Mouse (Mus musculus): ENCODE data around the gene AY358078. TPM values are rescaled to one million over a fixed set of nuclear protein-coding genes. Genes with fewer than 3 reads are reported as not detected.
"Not testable (repeated sequence)": the region's sequence is repeated elsewhere in the genome, so short reads cannot be mapped to it uniquely, and the experiment has no call there.

The AY358078 gene
- polyA plus RNA-seq, 1 experiment = not detected

GRCm38 (mm10) chr14:51826625-51827024 is 26.8 kb downstream of the AY358078 start:
- Histone ChIP-seq H3K4me1 (no peaks in the 10 kb centered on the region; the same call in 1 of the 2 replicates), H3K9me3 (no peaks in the 10 kb centered on the region), H3K36me3 (replicated peaks; ENCODE audit: low read length) (no peaks in the 10 kb centered on the region), H3K4me3 (replicated peaks) (no peak overlapping the region), H3K27me3 (replicated peaks) (peaks cover 4% of the 10 kb centered on the region)
- TF ChIP-seq FLI1 (IDR thresholded peaks at IDR 0.05; ENCODE audit: low read length) = no peak
- no peak for TF ChIP-seq GATA1 (IDR thresholded peaks at IDR 0.05; ENCODE audit: borderline replicate concordance, low read length)

- H3K36me3 ChIP-seq (replicated peaks; ENCODE audit: low read length) = not testable (repeated sequence)
Measured at GRCm38 (mm10) chr14:51827842-51828241, 28.0 kb downstream of the AY358078 start.

GRCm38 (mm10) chr14:51829188-51829587 is 29.3 kb downstream of the AY358078 start:
- no peaks in the 10 kb centered on the region; the same call in 1 of the 2 replicates for H3K4me1 ChIP-seq
- H3K27me3 ChIP-seq (replicated peaks) = peaks cover 4% of the 10 kb centered on the region
- H3K36me3 ChIP-seq (replicated peaks; ENCODE audit: low read length) = no peaks in the 10 kb centered on the region
- H3K9me3 ChIP-seq = no peaks in the 10 kb centered on the region
- H3K4me3 ChIP-seq (replicated peaks) = no peak overlapping the region
- no peak for TF ChIP-seq FLI1 (IDR thresholded peaks at IDR 0.05; ENCODE audit: low read length)
- no peak for TF ChIP-seq GATA1 (IDR thresholded peaks at IDR 0.05; ENCODE audit: borderline replicate concordance, low read length)

More at GRCm38 (mm10) chr14:51827842-51828241, 28.0 kb downstream of the AY358078 start:
- not testable (repeated sequence) for H3K27me3 ChIP-seq (replicated peaks); H3K4me3 ChIP-seq (replicated peaks); H3K9me3 ChIP-seq; H3K4me1 ChIP-seq

GRCm38 (mm10) chr14:51838480-51838879 is 38.6 kb downstream of the AY358078 start:
- not testable (repeated sequence) for H3K9me3 ChIP-seq; H3K4me1 ChIP-seq; H3K4me3 ChIP-seq (replicated peaks); H3K27me3 ChIP-seq (replicated peaks); H3K36me3 ChIP-seq (replicated peaks; ENCODE audit: low read length)

- no peak for TF ChIP-seq FLI1 (IDR thresholded peaks at IDR 0.05; ENCODE audit: low read length)
- no peak for TF ChIP-seq GATA1 (IDR thresholded peaks at IDR 0.05; ENCODE audit: borderline replicate concordance, low read length)
- Histone ChIP-seq H3K27me3 (replicated peaks) (no peaks in the 10 kb centered on the region), H3K36me3 (replicated peaks; ENCODE audit: low read length) (no peaks in the 10 kb centered on the region), H3K4me3 (replicated peaks) (no peak overlapping the region), H3K4me1 (no peaks in the 10 kb centered on the region), H3K9me3 (no peaks in the 10 kb centered on the region)
Measured at GRCm38 (mm10) chr14:51842250-51842649, 42.4 kb downstream of the AY358078 start.

GRCm38 (mm10) chr14:51842781-51843180 is 42.9 kb downstream of the AY358078 start:
- no peaks in the 10 kb centered on the region for H3K9me3 ChIP-seq
- no peaks in the 10 kb centered on the region for H3K36me3 ChIP-seq (replicated peaks; ENCODE audit: low read length)
- TF ChIP-seq FLI1 (IDR thresholded peaks at IDR 0.05; ENCODE audit: low read length) (no peak), GATA1 (IDR thresholded peaks at IDR 0.05; ENCODE audit: borderline replicate concordance, low read length) (no peak)

GRCm38 (mm10) chr14:51843882-51844281 is 44.0 kb downstream of the AY358078 start:
- Histone ChIP-seq H3K4me1 (no peaks in the 10 kb centered on the region), H3K4me3 (replicated peaks) (no peak overlapping the region), H3K9me3 (no peaks in the 10 kb centered on the region), H3K27me3 (replicated peaks) (no peaks in the 10 kb centered on the region), H3K36me3 (replicated peaks; ENCODE audit: low read length) (no peaks in the 10 kb centered on the region)
- TF ChIP-seq GATA1 (IDR thresholded peaks at IDR 0.05; ENCODE audit: borderline replicate concordance, low read length) (no peak), FLI1 (IDR thresholded peaks at IDR 0.05; ENCODE audit: low read length) (no peak)

More at GRCm38 (mm10) chr14:51842781-51843180, 42.9 kb downstream of the AY358078 start:
- Histone ChIP-seq H3K4me3 (replicated peaks) (no peak overlapping the region), H3K4me1 (no peaks in the 10 kb centered on the region), H3K27me3 (replicated peaks) (no peaks in the 10 kb centered on the region)

GRCm38 (mm10) chr14:51846566-51846965 is 46.7 kb downstream of the AY358078 start:
- no peak for TF ChIP-seq FLI1 (IDR thresholded peaks at IDR 0.05; ENCODE audit: low read length)
- TF ChIP-seq GATA1 (IDR thresholded peaks at IDR 0.05; ENCODE audit: borderline replicate concordance, low read length) = no peak
- Histone ChIP-seq H3K9me3 (no peaks in the 10 kb centered on the region), H3K36me3 (replicated peaks; ENCODE audit: low read length) (no peaks in the 10 kb centered on the region), H3K27me3 (replicated peaks) (no peaks in the 10 kb centered on the region), H3K4me1 (no peaks in the 10 kb centered on the region), H3K4me3 (replicated peaks) (no peak overlapping the region)

GRCm38 (mm10) chr14:51851006-51851405 is 51.2 kb downstream of the AY358078 start:
- not testable (repeated sequence) for H3K4me1 ChIP-seq; H3K9me3 ChIP-seq; H3K27me3 ChIP-seq (replicated peaks)

GRCm38 (mm10) chr14:51853399-51853798 is 53.6 kb downstream of the AY358078 start, which contains the start of gene Ear6:
Gene Ear6, plus strand, starts transcription at chr14:51853699.
- no peak for TF ChIP-seq FLI1 (IDR thresholded peaks at IDR 0.05; ENCODE audit: low read length)
- no peak for TF ChIP-seq GATA1 (IDR thresholded peaks at IDR 0.05; ENCODE audit: borderline replicate concordance, low read length)
- Histone ChIP-seq H3K9me3 (no peaks in the 10 kb centered on the region), H3K36me3 (replicated peaks; ENCODE audit: low read length) (no peaks in the 10 kb centered on the region), H3K4me1 (no peaks in the 10 kb centered on the region), H3K4me3 (replicated peaks) (no peak within 1 kb of the TSS), H3K27me3 (replicated peaks) (no peaks in the 10 kb centered on the region)

More at GRCm38 (mm10) chr14:51851006-51851405, 51.2 kb downstream of the AY358078 start:
- H3K36me3 ChIP-seq (replicated peaks; ENCODE audit: low read length); H3K4me3 ChIP-seq (replicated peaks): not testable (repeated sequence)

GRCm38 (mm10) chr14:51855280-51855679 is 55.4 kb downstream of the AY358078 start:
- not testable (repeated sequence) for H3K4me3 ChIP-seq (replicated peaks); H3K4me1 ChIP-seq; H3K9me3 ChIP-seq; H3K36me3 ChIP-seq (replicated peaks; ENCODE audit: low read length); H3K27me3 ChIP-seq (replicated peaks)

- not testable (repeated sequence) for H3K27me3 ChIP-seq (replicated peaks); H3K36me3 ChIP-seq (replicated peaks; ENCODE audit: low read length); H3K9me3 ChIP-seq; H3K4me1 ChIP-seq; H3K4me3 ChIP-seq (replicated peaks)
Measured at GRCm38 (mm10) chr14:51863603-51864002, 63.8 kb downstream of the AY358078 start.

All from megakaryocyte, embryonic 14.5 days (primary cell).